Mouse (Mus musculus) cortical plate, adult 2 months (tissue): Measurements from ENCODE around the gene Efcab7. TPM values are rescaled to one million over a fixed set of nuclear protein-coding genes. Genes with fewer than 3 reads are reported as not detected.

ENCODE experiments used
- H3K27ac ChIP-seq: fragments of 200-500 bp; 2 replicates; pipeline ENCODE4 v1.5.1; 2012; ENCODE audit warnings: low read length, control low read depth, inconsistent platforms; ENCODE audit not compliant: insufficient read depth
- H3K4me1 ChIP-seq: fragments of 200-500 bp; 2 replicates; pipeline ENCODE4 v1.6.1; 2011; ENCODE audit warnings: low read length; ENCODE audit not compliant: control insufficient read depth, insufficient read depth
- H3K4me3 ChIP-seq: fragments of 200-500 bp; 2 replicates; pipeline ENCODE4 v1.5.1; 2011; ENCODE audit warnings: mild to moderate bottlenecking, low read length, control low read depth; ENCODE audit not compliant: insufficient read depth
- CTCF ChIP-seq: fragments of 200-500 bp; IDR thresholded peaks from 2 replicates; pipeline ENCODE4 v1.5.1; 2011; ENCODE audit warnings: mild to moderate bottlenecking, control low read depth, low read length; ENCODE audit not compliant: insufficient read depth; ENCODE audit errors: extremely low read depth
- POLR2A ChIP-seq: fragments of 200-500 bp; IDR thresholded peaks from 2 replicates; pipeline ENCODE4 v1.6.1; 2011; ENCODE audit warnings: mild to moderate bottlenecking, low read length, control low read depth; ENCODE audit not compliant: insufficient read depth; ENCODE audit errors: extremely low read depth
- polyA plus RNA-seq: library from polyadenylated mRNA; depleted of rRNA; stranded (reverse); fragments of >200 nt; gene quantifications from 2 replicates; pipeline ENCODE4 v1.2.3, GENCODE M21; 2012

Gene Efcab7
- polyA plus RNA-seq, 1 experiment, result 7.2 TPM

- H3K27ac ChIP-seq, result no peak overlapping the region
- H3K4me3 ChIP-seq, result no peak overlapping the region
- TF ChIP-seq CTCF, result peak; percentile 27; the same call in 1 of the 2 replicates
- no peak for TF ChIP-seq POLR2A
- H3K4me1 ChIP-seq, result no peaks in the 10 kb centered on the region
Observed at GRCm38 (mm10) chr4:99941655-99942414, 112.8 kb downstream of the Efcab7 start.

GRCm38 (mm10) chr4:99944606-99945005 is 115.6 kb downstream of the Efcab7 start:
- H3K27ac ChIP-seq, result no peak overlapping the region
- no peak overlapping the region for H3K4me3 ChIP-seq
- H3K4me1 ChIP-seq, result no peaks in the 10 kb centered on the region
- TF ChIP-seq CTCF (no peak), POLR2A (no peak)

- no peaks in the 10 kb centered on the region for H3K4me1 ChIP-seq
- TF ChIP-seq POLR2A, result no peak
- TF ChIP-seq CTCF, result no peak
- no peak overlapping the region for H3K27ac ChIP-seq
- H3K4me3 ChIP-seq, result no peak overlapping the region
Observed at GRCm38 (mm10) chr4:99945011-99945410, 116.0 kb downstream of the Efcab7 start.

- H3K4me3 ChIP-seq, result no peak overlapping the region
- H3K4me1 ChIP-seq, result no peaks in the 10 kb centered on the region
- TF ChIP-seq CTCF, result no peak
- TF ChIP-seq POLR2A, result no peak
- no peak overlapping the region for H3K27ac ChIP-seq
Observed at GRCm38 (mm10) chr4:99946516-99946915, 117.5 kb downstream of the Efcab7 start.

- no peak overlapping the region for H3K27ac ChIP-seq
- TF ChIP-seq POLR2A (no peak), CTCF (peak; percentile 39)
- no peak overlapping the region for H3K4me3 ChIP-seq
- H3K4me1 ChIP-seq, result no peaks in the 10 kb centered on the region
Observed at GRCm38 (mm10) chr4:99947192-99947591, 118.2 kb downstream of the Efcab7 start.

GRCm38 (mm10) chr4:99947896-99948295 is 118.9 kb downstream of the Efcab7 start:
- Histone ChIP-seq H3K4me1 (no peaks in the 10 kb centered on the region), H3K4me3 (no peak overlapping the region), H3K27ac (no peak overlapping the region)
- no peak for TF ChIP-seq CTCF
- no peak for TF ChIP-seq POLR2A

GRCm38 (mm10) chr4:99953904-99954303 is 124.9 kb downstream of the Efcab7 start:
- no peaks in the 10 kb centered on the region for H3K4me1 ChIP-seq
- TF ChIP-seq POLR2A (no peak), CTCF (no peak)
- no peak overlapping the region for H3K4me3 ChIP-seq
- H3K27ac ChIP-seq, result no peak overlapping the region

GRCm38 (mm10) chr4:99955396-99955795 is 126.4 kb downstream of the Efcab7 start:
- H3K4me3 ChIP-seq, result no peak overlapping the region

GRCm38 (mm10) chr4:99957186-99957585 is 128.2 kb downstream of the Efcab7 start:
- TF ChIP-seq POLR2A, result no peak
- TF ChIP-seq CTCF, result no peak
- H3K4me3 ChIP-seq, result no peak overlapping the region
- no peak overlapping the region for H3K27ac ChIP-seq
- H3K4me1 ChIP-seq, result no peaks in the 10 kb centered on the region

More at GRCm38 (mm10) chr4:99955396-99955795, 126.4 kb downstream of the Efcab7 start:
- Histone ChIP-seq H3K4me1 (no peaks in the 10 kb centered on the region), H3K27ac (no peak overlapping the region)
- TF ChIP-seq POLR2A, result no peak
- TF ChIP-seq CTCF, result no peak
